Mouse (Mus musculus): Measurements from ENCODE around the gene Senp6. TPM values are rescaled to one million over a fixed set of nuclear protein-coding genes. Genes with fewer than 3 reads are reported as not detected.

Gene Senp6
- polyA plus RNA-seq, 1 experiment from 2014 or later = 39.2 TPM

- H3K27ac ChIP-seq (ENCODE audit: low read length) = no peak overlapping the region
- H3K27me3 ChIP-seq (ENCODE audit: control insufficient read depth, insufficient read depth, low read length) = no peaks in the 10 kb centered on the region
- no peak for ATAC-seq (ENCODE audit: insufficient read depth, low FRiP score)
- H3K9me3 ChIP-seq (replicated peaks; ENCODE audit: control insufficient read depth, low read length) = no peaks in the 10 kb centered on the region
- 77% methylated on average over 3 of the region's 3 CpGs for WGBS
- H3K9ac ChIP-seq (ENCODE audit: low read length) = no peak overlapping the region
- 0 out of 2 replicates have a peak, but pooled peaks cover 4% of the 10 kb centered on the region for H3K36me3 ChIP-seq (ENCODE audit: control insufficient read depth, insufficient read depth, low read length)
- no peaks in the 10 kb centered on the region for H3K4me1 ChIP-seq (ENCODE audit: control insufficient read depth, insufficient read depth, low read length)
- H3K4me3 ChIP-seq (replicated peaks; ENCODE audit: low read length) = no peak overlapping the region
- no peak overlapping the region for H3K4me2 ChIP-seq (ENCODE audit: low read depth, low read length)
Observed at GRCm38 (mm10) chr9:80096325-80096724, 29.6 kb downstream of the Senp6 start.

DNA sequence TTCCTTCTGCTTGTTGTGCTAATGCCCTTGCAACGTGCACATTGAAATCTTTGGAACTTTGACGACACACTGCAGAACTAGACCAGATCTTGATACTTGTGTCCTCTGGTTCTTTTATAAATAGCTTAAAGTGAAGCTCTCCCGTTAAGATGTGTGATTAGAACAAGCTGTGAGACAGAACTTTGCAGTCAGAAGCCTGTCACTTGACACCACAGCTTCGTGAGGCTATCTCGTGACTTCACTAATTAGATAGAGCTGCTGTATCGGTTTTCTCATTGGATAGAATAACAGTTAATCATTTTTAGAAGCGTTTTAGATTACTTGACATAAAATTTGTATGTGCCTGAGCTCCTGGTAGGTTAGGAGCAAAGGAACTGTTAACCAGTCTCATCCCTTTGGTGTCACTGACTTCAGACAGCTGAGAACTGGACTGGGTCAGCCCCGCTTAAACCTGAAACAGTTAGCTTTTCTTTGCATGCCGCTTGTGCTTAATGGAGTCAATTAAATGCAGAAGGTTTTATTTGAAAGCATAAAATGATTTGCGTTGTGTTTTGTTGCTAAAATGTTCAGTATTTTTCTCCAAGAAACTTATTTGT, 79.4 kb downstream of the Senp6 start:
- H3K9ac ChIP-seq (ENCODE audit: low read length) = no peak overlapping the region
- no peak overlapping the region for H3K27ac ChIP-seq (ENCODE audit: low read length)
- no peak overlapping the region for H3K4me3 ChIP-seq (replicated peaks; ENCODE audit: low read length)
- no peak overlapping the region for H3K4me2 ChIP-seq (ENCODE audit: low read depth, low read length)
- H3K36me3 ChIP-seq (ENCODE audit: control insufficient read depth, insufficient read depth, low read length) = peaks cover 9% of the 10 kb centered on the region
- ATAC-seq (ENCODE audit: insufficient read depth, low FRiP score) = no peak
- no peaks in the 10 kb centered on the region for H3K4me1 ChIP-seq (ENCODE audit: control insufficient read depth, insufficient read depth, low read length)
- no peaks in the 10 kb centered on the region for H3K9me3 ChIP-seq (replicated peaks; ENCODE audit: control insufficient read depth, low read length)
- no peaks in the 10 kb centered on the region for H3K27me3 ChIP-seq (ENCODE audit: control insufficient read depth, insufficient read depth, low read length)
- 72% methylated on average over 10 of the region's 10 CpGs for WGBS

DNA sequence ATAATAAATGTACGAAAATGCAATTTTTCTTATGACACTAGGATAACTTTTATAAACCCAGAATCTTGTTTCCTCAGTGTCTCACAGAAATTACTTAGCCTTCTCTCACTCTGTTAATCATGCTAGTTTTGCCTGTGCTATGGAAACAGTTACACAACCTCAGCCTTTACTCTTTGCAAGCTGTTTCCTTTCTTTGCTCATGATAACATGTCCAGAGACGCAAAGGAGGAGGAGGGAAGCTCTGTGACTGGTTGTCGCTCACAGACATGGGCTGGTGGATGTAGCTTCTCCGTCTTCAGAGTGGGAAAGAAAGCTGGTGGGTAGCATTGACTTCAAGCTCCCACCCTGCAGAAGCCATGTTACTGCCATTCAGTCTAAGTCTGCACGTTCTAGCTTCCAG, 82.9 kb downstream of the Senp6 start:
- no peaks in the 10 kb centered on the region for H3K9me3 ChIP-seq (replicated peaks; ENCODE audit: control insufficient read depth, low read length)
- no peaks in the 10 kb centered on the region for H3K4me1 ChIP-seq (ENCODE audit: control insufficient read depth, insufficient read depth, low read length)
- H3K4me3 ChIP-seq (replicated peaks; ENCODE audit: low read length) = no peak overlapping the region
- no peaks in the 10 kb centered on the region for H3K27me3 ChIP-seq (ENCODE audit: control insufficient read depth, insufficient read depth, low read length)
- no peak overlapping the region for H3K9ac ChIP-seq (ENCODE audit: low read length)
- no peak for ATAC-seq (ENCODE audit: insufficient read depth, low FRiP score)
- H3K27ac ChIP-seq (ENCODE audit: low read length) = no peak overlapping the region
- H3K36me3 ChIP-seq (ENCODE audit: control insufficient read depth, insufficient read depth, low read length) = 0 out of 2 replicates have a peak, but pooled peaks cover 2% of the 10 kb centered on the region
- WGBS = 83% methylated on average over 5 of the region's 5 CpGs
- no peak overlapping the region for H3K4me2 ChIP-seq (ENCODE audit: low read depth, low read length)

DNA sequence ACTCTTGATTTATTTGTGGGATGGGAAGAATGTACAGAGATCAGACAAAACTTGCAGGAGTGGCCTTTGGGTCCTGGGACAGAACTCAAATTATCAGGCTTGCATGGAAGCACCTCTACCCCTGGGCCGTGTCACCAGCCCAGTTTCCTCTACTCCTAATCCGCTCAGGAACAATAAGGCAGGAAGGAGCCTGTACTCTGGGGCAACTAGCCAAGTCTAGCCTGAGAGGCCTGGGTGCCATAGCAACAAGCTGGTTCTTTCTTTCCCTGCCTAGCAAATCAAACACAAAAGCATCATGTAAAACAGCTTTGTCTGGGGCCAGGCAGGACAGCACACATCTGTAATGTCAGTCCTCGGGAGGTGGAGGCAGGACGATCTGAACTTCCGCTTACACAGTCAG, 88.6 kb downstream of the Senp6 start:
- peak; percentile 61; the same call in 1 of the 2 replicates for ATAC-seq (ENCODE audit: insufficient read depth, low FRiP score)
- Histone ChIP-seq H3K9me3 (replicated peaks; ENCODE audit: control insufficient read depth, low read length) (no peaks in the 10 kb centered on the region), H3K4me1 (ENCODE audit: control insufficient read depth, insufficient read depth, low read length) (peaks cover 3% of the 10 kb centered on the region; the same call in 1 of the 2 replicates), H3K36me3 (ENCODE audit: control insufficient read depth, insufficient read depth, low read length) (no peaks in the 10 kb centered on the region), H3K9ac (ENCODE audit: low read length) (no peak overlapping the region), H3K27ac (ENCODE audit: low read length) (no peak overlapping the region), H3K27me3 (ENCODE audit: control insufficient read depth, insufficient read depth, low read length) (no peaks in the 10 kb centered on the region), H3K4me3 (replicated peaks; ENCODE audit: low read length) (no peak overlapping the region), H3K4me2 (ENCODE audit: low read depth, low read length) (no peak overlapping the region)
- 71% methylated on average over 5 of the region's 5 CpGs for WGBS

- WGBS = 76% methylated on average over 5 of the region's 5 CpGs
- no peaks in the 10 kb centered on the region for H3K27me3 ChIP-seq (ENCODE audit: control insufficient read depth, insufficient read depth, low read length)
- peaks cover 3% of the 10 kb centered on the region; the same call in 1 of the 2 replicates for H3K4me1 ChIP-seq (ENCODE audit: control insufficient read depth, insufficient read depth, low read length)
- H3K4me3 ChIP-seq (replicated peaks; ENCODE audit: low read length) = no peak overlapping the region
- H3K4me2 ChIP-seq (ENCODE audit: low read depth, low read length) = no peak overlapping the region
- no peaks in the 10 kb centered on the region for H3K36me3 ChIP-seq (ENCODE audit: control insufficient read depth, insufficient read depth, low read length)
- H3K9ac ChIP-seq (ENCODE audit: low read length) = no peak overlapping the region
- H3K9me3 ChIP-seq (replicated peaks; ENCODE audit: control insufficient read depth, low read length) = no peaks in the 10 kb centered on the region
- ATAC-seq (ENCODE audit: insufficient read depth, low FRiP score) = no peak
- no peak overlapping the region for H3K27ac ChIP-seq (ENCODE audit: low read length)
Observed at GRCm38 (mm10) chr9:80156780-80157179, 90.1 kb downstream of the Senp6 start.

DNA sequence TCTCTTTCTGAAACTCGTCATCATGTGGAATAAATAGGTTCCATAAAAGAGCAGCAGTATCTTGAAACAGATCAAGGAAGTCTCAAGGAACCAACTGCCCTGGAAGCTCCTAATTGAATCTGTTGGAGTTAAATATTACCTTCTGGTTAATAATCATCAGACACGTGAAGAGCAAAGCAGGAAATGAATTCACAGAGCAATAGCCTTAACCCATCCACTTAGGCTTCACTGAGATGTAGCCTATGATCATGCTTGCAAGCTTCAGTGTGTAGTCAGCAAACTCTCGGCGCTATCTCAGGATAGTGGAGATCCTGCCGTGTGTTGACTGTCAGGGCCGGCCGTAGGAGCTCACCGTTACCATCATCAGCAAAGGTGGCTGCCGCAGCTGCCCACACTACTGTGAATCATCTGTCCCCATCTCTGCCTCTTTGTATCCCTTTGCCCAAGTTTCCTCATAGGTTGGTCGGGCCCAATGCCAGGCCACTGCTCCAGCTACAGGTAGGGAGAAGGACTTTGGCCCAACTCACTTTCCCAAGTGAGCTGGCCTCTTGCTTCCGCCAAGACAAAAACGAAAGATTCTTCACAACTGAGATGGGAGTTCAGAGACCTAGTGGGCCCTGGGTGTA, 91.2 kb downstream of the Senp6 start:
- no peaks in the 10 kb centered on the region for H3K27me3 ChIP-seq (ENCODE audit: control insufficient read depth, insufficient read depth, low read length)
- H3K4me3 ChIP-seq (replicated peaks; ENCODE audit: low read length) = no peak overlapping the region
- no peak overlapping the region for H3K4me2 ChIP-seq (ENCODE audit: low read depth, low read length)
- WGBS = 78% methylated on average over 12 of the region's 12 CpGs
- peak; percentile 45; the same call in 1 of the 2 replicates for ATAC-seq (ENCODE audit: insufficient read depth, low FRiP score)
- H3K27ac ChIP-seq (ENCODE audit: low read length) = 0 out of 2 replicates have a peak overlapping the region, but pooled peaks have one; percentile 17
- H3K36me3 ChIP-seq (ENCODE audit: control insufficient read depth, insufficient read depth, low read length) = no peaks in the 10 kb centered on the region
- H3K9ac ChIP-seq (ENCODE audit: low read length) = no peak overlapping the region
- peaks cover 3% of the 10 kb centered on the region; the same call in 1 of the 2 replicates for H3K4me1 ChIP-seq (ENCODE audit: control insufficient read depth, insufficient read depth, low read length)
- no peaks in the 10 kb centered on the region for H3K9me3 ChIP-seq (replicated peaks; ENCODE audit: control insufficient read depth, low read length)

- 80% methylated on average over 5 of the region's 5 CpGs for WGBS
- Histone ChIP-seq H3K4me1 (ENCODE audit: control insufficient read depth, insufficient read depth, low read length) (peaks cover 3% of the 10 kb centered on the region), H3K27me3 (ENCODE audit: control insufficient read depth, insufficient read depth, low read length) (no peaks in the 10 kb centered on the region), H3K9ac (ENCODE audit: low read length) (no peak overlapping the region), H3K27ac (ENCODE audit: low read length) (no peak overlapping the region), H3K9me3 (replicated peaks; ENCODE audit: control insufficient read depth, low read length) (no peaks in the 10 kb centered on the region), H3K4me2 (ENCODE audit: low read depth, low read length) (no peak overlapping the region), H3K36me3 (ENCODE audit: control insufficient read depth, insufficient read depth, low read length) (no peaks in the 10 kb centered on the region), H3K4me3 (replicated peaks; ENCODE audit: low read length) (no peak overlapping the region)
- no peak for ATAC-seq (ENCODE audit: insufficient read depth, low FRiP score)
Observed at GRCm38 (mm10) chr9:80158937-80159336, 92.2 kb downstream of the Senp6 start.

- H3K4me3 ChIP-seq (replicated peaks; ENCODE audit: low read length) = no peak overlapping the region
- ATAC-seq (ENCODE audit: insufficient read depth, low FRiP score) = no peak
- no peak overlapping the region for H3K4me2 ChIP-seq (ENCODE audit: low read depth, low read length)
- 75% methylated on average over 4 of the region's 4 CpGs for WGBS
- no peaks in the 10 kb centered on the region for H3K9me3 ChIP-seq (replicated peaks; ENCODE audit: control insufficient read depth, low read length)
- H3K9ac ChIP-seq (ENCODE audit: low read length) = no peak overlapping the region
- H3K4me1 ChIP-seq (ENCODE audit: control insufficient read depth, insufficient read depth, low read length) = peaks cover 3% of the 10 kb centered on the region
- H3K27ac ChIP-seq (ENCODE audit: low read length) = no peak overlapping the region
- no peaks in the 10 kb centered on the region for H3K27me3 ChIP-seq (ENCODE audit: control insufficient read depth, insufficient read depth, low read length)
- H3K36me3 ChIP-seq (ENCODE audit: control insufficient read depth, insufficient read depth, low read length) = no peaks in the 10 kb centered on the region
Observed at GRCm38 (mm10) chr9:80161451-80161850, 94.7 kb downstream of the Senp6 start.

GRCm38 (mm10) chr9:80163126-80163723, 96.5 kb downstream of the Senp6 start:
- Histone ChIP-seq H3K4me3 (replicated peaks; ENCODE audit: low read length) (no peak overlapping the region), H3K27me3 (ENCODE audit: control insufficient read depth, insufficient read depth, low read length) (no peaks in the 10 kb centered on the region), H3K4me1 (ENCODE audit: control insufficient read depth, insufficient read depth, low read length) (peaks cover 8% of the 10 kb centered on the region), H3K27ac (ENCODE audit: low read length) (no peak overlapping the region), H3K4me2 (ENCODE audit: low read depth, low read length) (no peak overlapping the region), H3K36me3 (ENCODE audit: control insufficient read depth, insufficient read depth, low read length) (no peaks in the 10 kb centered on the region), H3K9me3 (replicated peaks; ENCODE audit: control insufficient read depth, low read length) (no peaks in the 10 kb centered on the region), H3K9ac (ENCODE audit: low read length) (no peak overlapping the region)
- 78% methylated on average over 4 of the region's 4 CpGs for WGBS
- no peak for ATAC-seq (ENCODE audit: insufficient read depth, low FRiP score)
